Mouse (Mus musculus) embryonic facial prominence, embryonic 15.5 days (tissue): ENCODE results near the gene Fbxl8. TPM values are rescaled to one million over a fixed set of nuclear protein-coding genes. Genes with fewer than 3 reads are reported as not detected.
"Not testable (repeated sequence)": the region's sequence is repeated elsewhere in the genome, so short reads cannot be mapped to it uniquely, and the experiment has no call there.

ENCODE experiments used
- ATAC-seq: fragments of 200-750 bp; cut with Nextera tagmentation; 2 replicates; pipeline ENCODE4 v1.8.0; 2017; ENCODE audit warnings: low read depth, moderate TSS enrichment; ENCODE audit not compliant: insufficient number of reproducible peaks, low FRiP score, low TSS enrichment
- H3K27ac ChIP-seq: fragments of 300-500 bp; sonication (generic); replicated peaks from 2 replicates; pipeline ENCODE4 v1.5.1; 2015; ENCODE audit warnings: mild to moderate bottlenecking, inconsistent platforms
- H3K27me3 ChIP-seq: fragments of 300-500 bp; sonication (generic); 2 replicates; pipeline ENCODE4 v1.6.1; 2015; ENCODE audit warnings: inconsistent platforms
- H3K36me3 ChIP-seq: fragments of 300-500 bp; sonication (generic); 2 replicates; pipeline ENCODE4 v1.6.1; 2015; ENCODE audit warnings: mild to moderate bottlenecking, inconsistent platforms
- H3K4me1 ChIP-seq: fragments of 300-500 bp; sonication (generic); 2 replicates; pipeline ENCODE4 v1.6.1; 2015; ENCODE audit warnings: inconsistent platforms
- H3K4me2 ChIP-seq: fragments of 300-500 bp; sonication (generic); replicated peaks from 2 replicates; pipeline ENCODE4 v1.6.1; 2015; ENCODE audit warnings: mild to moderate bottlenecking, inconsistent platforms
- H3K4me3 ChIP-seq: fragments of 300-500 bp; sonication (generic); replicated peaks from 2 replicates; pipeline ENCODE4 v1.5.1; 2015; ENCODE audit warnings: mild to moderate bottlenecking, inconsistent platforms
- H3K9ac ChIP-seq: fragments of 300-500 bp; sonication (generic); 2 replicates; pipeline ENCODE4 v1.6.1; 2015; ENCODE audit warnings: inconsistent platforms
- H3K9me3 ChIP-seq: fragments of 300-500 bp; sonication (generic); replicated peaks from 2 replicates; pipeline ENCODE4 v1.6.1; 2016; ENCODE audit warnings: inconsistent platforms
- WGBS: fragments of 180-500 bp; shearing (Covaris S2); methylation state at CpG from one replicate; pipeline ENCODE4 v1.1.7; 2015; 5-methylcytosine and 5-hydroxymethylcytosine counted together
- polyA plus RNA-seq: library from polyadenylated mRNA; unstranded; fragments of >200 nt; fragmentation: Nextera tagmentation; extraction: Ambion mirVana; gene quantifications from 2 replicates; pipeline ENCODE4 v1.2.1, GENCODE M21; 2015

The Fbxl8 gene
- 3.3 and 4.0 TPM in 2 replicates for polyA plus RNA-seq

DNA sequence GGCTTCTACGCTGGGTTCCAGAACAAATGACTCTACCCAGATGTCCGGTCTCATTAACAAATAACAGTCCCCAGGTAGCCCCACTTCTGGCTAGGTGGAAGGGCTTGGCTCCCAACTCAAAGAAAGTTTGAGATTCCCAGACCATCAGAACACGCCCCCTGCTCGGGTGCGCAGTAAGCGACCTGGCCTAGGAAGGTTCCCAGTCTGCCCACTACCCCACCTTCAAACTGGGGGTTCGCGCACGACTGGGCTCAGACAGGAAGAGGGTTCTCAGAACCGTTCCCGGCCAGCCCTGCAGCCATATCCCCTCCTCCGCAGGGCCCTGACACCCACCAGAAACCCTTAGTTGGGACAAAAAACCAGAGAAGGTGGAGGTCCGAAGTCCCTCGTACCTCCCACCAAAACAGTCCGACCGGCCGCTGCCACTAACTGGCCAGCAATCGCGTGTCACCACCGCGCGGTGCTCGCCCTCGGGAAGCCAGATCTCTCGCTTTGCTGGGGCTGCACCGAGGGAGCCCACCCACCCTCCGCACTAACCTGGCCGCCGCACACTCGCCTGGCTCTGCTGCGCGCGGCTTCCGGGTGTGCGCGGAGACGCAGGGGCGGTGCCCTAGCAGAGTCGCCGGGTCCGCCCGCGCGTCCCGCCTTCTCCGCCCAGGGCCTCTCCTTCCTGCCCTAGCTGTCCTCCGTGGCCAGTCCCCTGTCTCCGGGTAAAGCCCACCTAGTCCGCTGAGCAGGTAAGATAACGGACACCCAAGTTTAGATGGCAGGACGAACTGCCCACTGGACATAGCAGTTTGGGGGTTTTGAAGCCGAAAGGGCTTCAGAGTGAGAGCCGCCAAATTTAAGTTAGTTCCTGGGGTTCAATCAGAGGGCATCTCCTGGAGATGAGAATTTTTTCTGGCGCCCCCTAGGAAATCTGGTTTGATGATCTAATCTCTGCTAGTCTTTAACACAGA, at the start of gene Fbxl8, which contains the start of gene Tradd:
Fbxl8 (plus strand) TSS at position 625 of the 959 bp plus-strand sequence.
Tradd (minus strand) TSS at position 586 of the 959 bp plus-strand sequence.
- Histone ChIP-seq H3K9ac (peak within 1 kb of the TSS; percentile 54), H3K36me3 (no peaks in the 10 kb centered on the region), H3K27me3 (peaks cover 69% of the 10 kb centered on the region), H3K4me2 (peak within 1 kb of the TSS; percentile 90), H3K9me3 (no peaks in the 10 kb centered on the region), H3K4me1 (peaks cover 38% of the 10 kb centered on the region), H3K27ac (no peak within 1 kb of the TSS), H3K4me3 (peak within 1 kb of the TSS; percentile 73)
- 1% methylated on average over 54 of the region's 54 CpGs for WGBS
- peak; percentile 55; the same call in 1 of the 2 replicates for ATAC-seq

DNA sequence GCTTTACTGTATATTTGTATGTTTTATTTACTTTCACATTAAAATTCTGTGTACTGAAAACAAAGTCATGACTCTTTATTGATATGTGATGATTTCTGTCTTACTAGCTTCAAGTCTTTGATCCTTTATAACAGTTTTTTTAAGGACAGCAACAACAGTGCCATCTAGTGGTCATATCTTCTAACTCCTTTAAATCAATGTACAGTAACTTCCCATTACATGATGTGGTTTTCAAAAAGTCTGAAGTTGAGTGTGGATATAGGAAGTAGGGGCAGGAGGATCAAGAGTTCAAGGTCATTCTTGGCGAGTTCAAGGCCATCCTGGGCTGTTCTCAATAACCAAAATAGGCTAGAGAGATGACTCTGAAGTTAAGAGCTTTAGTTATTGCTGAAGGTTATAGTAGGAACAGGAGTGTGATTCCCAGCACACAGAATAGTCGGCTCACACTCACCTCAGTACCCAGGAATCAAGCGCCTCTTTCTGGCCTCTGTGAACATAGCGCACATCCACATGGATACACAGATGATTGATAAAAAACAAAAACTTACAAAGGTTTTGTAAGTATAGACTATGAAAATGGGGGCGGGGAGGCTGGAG, 46.4 kb upstream of the Fbxl8 start:
- H3K27ac ChIP-seq: no peak overlapping the region

GRCm38 (mm10) chr8:105223850-105224249, 40.6 kb upstream of the Fbxl8 start:
- peaks cover 16% of the 10 kb centered on the region for H3K4me1 ChIP-seq
- no peaks in the 10 kb centered on the region for H3K9me3 ChIP-seq
- WGBS: 79% methylated on average over 7 of the region's 7 CpGs
- no peak overlapping the region for H3K9ac ChIP-seq
- H3K4me3 ChIP-seq: no peak overlapping the region
- no peaks in the 10 kb centered on the region for H3K36me3 ChIP-seq
- peak overlapping the region; percentile 91; the same call in 1 of the 2 replicates for H3K27ac ChIP-seq
- H3K27me3 ChIP-seq: no peaks in the 10 kb centered on the region
- no peak overlapping the region for H3K4me2 ChIP-seq
- no peak for ATAC-seq

More for the DNA sequence above, 46.4 kb upstream of the Fbxl8 start:
- Histone ChIP-seq H3K4me2 (no peak overlapping the region), H3K36me3 (peaks cover 18% of the 10 kb centered on the region), H3K9me3 (no peaks in the 10 kb centered on the region), H3K4me3 (no peak overlapping the region), H3K4me1 (no peaks in the 10 kb centered on the region), H3K27me3 (no peaks in the 10 kb centered on the region), H3K9ac (no peak overlapping the region)
- WGBS: 78% methylated on average over 5 of the region's 5 CpGs
- ATAC-seq: no peak

- peaks cover 16% of the 10 kb centered on the region for H3K4me1 ChIP-seq
- H3K4me2 ChIP-seq: peak within 1 kb of the TSS; percentile 79
- H3K9ac ChIP-seq: peak within 1 kb of the TSS; percentile 82
- no peaks in the 10 kb centered on the region for H3K27me3 ChIP-seq
- peak within 1 kb of the TSS; percentile 91 for H3K27ac ChIP-seq
- no peaks in the 10 kb centered on the region for H3K9me3 ChIP-seq
- H3K4me3 ChIP-seq: peak within 1 kb of the TSS; percentile 84
- 2% methylated on average over 34 of the region's 34 CpGs for WGBS
- ATAC-seq: peak; percentile 95
- H3K36me3 ChIP-seq: no peaks in the 10 kb centered on the region
Measured at GRCm38 (mm10) chr8:105224413-105225271, 39.8 kb upstream of the Fbxl8 start, which contains the start of gene D230025D16Rik. TSS of gene D230025D16Rik (plus strand) at chr8:105225145.

GRCm38 (mm10) chr8:105225272-105225593, 39.2 kb upstream of the Fbxl8 start:
- H3K27me3 ChIP-seq: no peaks in the 10 kb centered on the region
- H3K36me3 ChIP-seq: no peaks in the 10 kb centered on the region
- peaks cover 16% of the 10 kb centered on the region for H3K4me1 ChIP-seq
- peak overlapping the region; percentile 84 for H3K4me3 ChIP-seq
- H3K4me2 ChIP-seq: peak overlapping the region; percentile 79
- no peaks in the 10 kb centered on the region for H3K9me3 ChIP-seq
- 0% methylated on average over 27 of the region's 27 CpGs for WGBS
- peak overlapping the region; percentile 82 for H3K9ac ChIP-seq
- H3K27ac ChIP-seq: peak overlapping the region; percentile 91
- no peak for ATAC-seq

GRCm38 (mm10) chr8:105225917-105226316, 38.5 kb upstream of the Fbxl8 start:
- no peak for ATAC-seq
- no peaks in the 10 kb centered on the region for H3K9me3 ChIP-seq
- H3K36me3 ChIP-seq: no peaks in the 10 kb centered on the region
- H3K9ac ChIP-seq: peak overlapping the region; percentile 82; the same call in 1 of the 2 replicates
- peak overlapping the region; percentile 84 for H3K4me3 ChIP-seq
- peak overlapping the region; percentile 79 for H3K4me2 ChIP-seq
- no peak overlapping the region for H3K27ac ChIP-seq
- no peaks in the 10 kb centered on the region for H3K27me3 ChIP-seq
- 25% methylated on average over 6 of the region's 6 CpGs for WGBS
- H3K4me1 ChIP-seq: peaks cover 16% of the 10 kb centered on the region

- H3K9me3 ChIP-seq: no peaks in the 10 kb centered on the region
- H3K27me3 ChIP-seq: no peaks in the 10 kb centered on the region
- WGBS: 78% methylated on average over 12 of the region's 12 CpGs
- no peak for ATAC-seq
- H3K9ac ChIP-seq: no peak overlapping the region
- no peak overlapping the region for H3K4me3 ChIP-seq
- no peak overlapping the region for H3K27ac ChIP-seq
- H3K4me1 ChIP-seq: no peaks in the 10 kb centered on the region
- H3K36me3 ChIP-seq: peaks cover 18% of the 10 kb centered on the region
- no peak overlapping the region for H3K4me2 ChIP-seq
Measured at GRCm38 (mm10) chr8:105231503-105232320, 32.7 kb upstream of the Fbxl8 start.

DNA sequence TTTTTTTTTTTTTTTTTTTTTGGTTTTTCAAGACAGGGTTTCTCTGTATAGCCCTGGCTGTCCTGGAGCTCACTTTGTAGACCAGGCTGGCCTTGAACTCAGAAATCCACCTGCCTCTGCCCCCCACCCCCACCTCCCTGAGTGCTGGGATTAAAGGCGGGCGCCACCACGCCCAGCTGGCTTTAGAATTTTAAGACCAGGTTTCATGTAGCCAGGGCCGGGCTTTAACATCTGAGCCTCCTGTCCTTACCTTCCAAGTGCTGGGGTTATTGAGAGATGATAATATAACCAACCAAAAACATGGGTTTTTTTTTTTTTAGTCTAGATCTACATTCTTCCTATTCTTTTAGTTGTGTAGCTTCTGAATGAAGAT, 32.1 kb upstream of the Fbxl8 start:
- H3K4me1 ChIP-seq, H3K27ac ChIP-seq, H3K9ac ChIP-seq, H3K4me3 ChIP-seq, ATAC-seq, H3K4me2 ChIP-seq, H3K9me3 ChIP-seq, H3K27me3 ChIP-seq: not testable (repeated sequence)
- peaks cover 19% of the 10 kb centered on the region for H3K36me3 ChIP-seq
- WGBS: 76% methylated on average over 4 of the region's 4 CpGs

GRCm38 (mm10) chr8:105233126-105233935, 31.1 kb upstream of the Fbxl8 start:
- H3K27ac ChIP-seq: no peak overlapping the region
- no peak overlapping the region for H3K9ac ChIP-seq
- H3K4me2 ChIP-seq: no peak overlapping the region
- no peak overlapping the region for H3K4me3 ChIP-seq
- WGBS: 61% methylated on average over 1 of the region's 1 CpGs
- H3K4me1 ChIP-seq: no peaks in the 10 kb centered on the region
- no peaks in the 10 kb centered on the region for H3K27me3 ChIP-seq
- no peaks in the 10 kb centered on the region for H3K9me3 ChIP-seq
- ATAC-seq: no peak
- peaks cover 24% of the 10 kb centered on the region for H3K36me3 ChIP-seq

- ATAC-seq: no peak
- H3K27ac ChIP-seq: no peak overlapping the region
- H3K36me3 ChIP-seq: peaks cover 41% of the 10 kb centered on the region
- H3K4me2 ChIP-seq: no peak overlapping the region
- H3K4me3 ChIP-seq: no peak overlapping the region
- no peaks in the 10 kb centered on the region for H3K9me3 ChIP-seq
- H3K27me3 ChIP-seq: no peaks in the 10 kb centered on the region
- H3K9ac ChIP-seq: no peak overlapping the region
- 69% methylated on average over 1 of the region's 1 CpGs for WGBS
- no peaks in the 10 kb centered on the region for H3K4me1 ChIP-seq
Measured at GRCm38 (mm10) chr8:105235206-105235605, 29.2 kb upstream of the Fbxl8 start.
